ENCODE assay signal across 14 mouse cellular contexts in the genomic region with DNA sequence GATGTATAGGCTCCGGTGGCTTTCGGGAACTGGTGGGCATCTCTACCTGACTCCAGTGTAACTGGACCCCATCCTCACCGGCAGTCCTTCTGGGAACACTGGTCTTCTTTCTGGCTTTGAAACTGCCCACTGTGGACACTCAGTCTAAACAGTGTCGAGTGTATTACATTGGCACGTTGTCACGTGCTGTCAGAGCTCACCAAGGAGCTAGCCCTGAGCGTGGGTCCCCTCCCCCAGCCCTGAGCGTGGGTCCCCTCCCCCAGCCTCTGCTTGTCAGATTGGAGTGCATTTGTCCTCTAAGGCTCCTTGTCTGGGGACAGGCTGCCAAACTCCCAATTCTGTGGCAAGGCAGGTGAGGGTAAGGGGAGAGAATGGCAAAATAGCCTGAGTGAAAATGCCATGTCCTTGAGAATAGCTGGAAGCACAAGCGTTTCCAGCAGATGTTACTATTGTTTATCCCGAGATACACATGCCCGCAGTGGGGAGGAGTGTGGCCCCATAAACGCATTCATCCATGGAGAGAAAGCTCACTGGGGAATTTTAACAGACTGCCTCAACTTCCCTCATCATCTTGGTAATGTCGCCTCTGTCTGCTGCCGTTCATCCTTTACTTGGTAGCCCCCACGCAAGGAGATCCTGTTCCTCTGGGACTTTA. TPM values are rescaled to one million over a fixed set of nuclear protein-coding genes. Genes with fewer than 3 reads are reported as not detected.
A peak's percentile ranks its signal among the peaks of the same experiment; 100 is the strongest.
DNase-seq lines count a peak whose midpoint lies in the region; ATAC-seq and TF ChIP-seq lines count a peak whose summit lies in the region.
"Had no signal": no experiment of that assay in that cellular context is flagged by ENCODE, and none has a peak within 500 bp of the region (broad histone marks: within the 10 kb centered on the region; RNA-seq: fewer than 3 reads in every experiment).

No protein-coding gene starts in this region.

- H3K9me3 ChIP-seq in CH12.LX (replicated peaks; ENCODE audit: low read length) = no peaks in the 10 kb centered on the region
- H3K9me3 ChIP-seq in heart, embryonic 11.5 days (replicated peaks; ENCODE audit: control insufficient read depth, low read length) = no peaks in the 10 kb centered on the region
- H3K9me3 ChIP-seq in hindbrain, embryonic 15.5 days = no peaks in the 10 kb centered on the region
- H3K9me3 ChIP-seq: embryonic facial prominence, embryonic 13.5 days; intestine, embryonic 15.5 days; liver, embryonic 13.5 days had no signal

- in situ Hi-C loops in CH12.LX (cut with MboI; ENCODE audit: low pct_ligation_motif_present, low pct_unique_long_range_greater_than_20kb, low sequenced_read_pairs) = no loop called here

- dilution Hi-C loops in CH12.LX (cut with MboI; ENCODE audit: extremely low pct_ligation_motif_present, extremely low pct_unique_long_range_greater_than_20kb, low sequenced_read_pairs) = no loop called here

- no peak for TF ChIP-seq POLR2A in CH12.LX (IDR thresholded peaks at IDR 0.05; ENCODE audit: low read depth, low read length)

- 0 out of 2 replicates have a peak, but pooled peaks have one; percentile 49 for ATAC-seq in heart, embryonic 11.5 days (replicated peaks; ENCODE audit: insufficient number of reproducible peaks, low FRiP score, low TSS enrichment)
- ATAC-seq in hindbrain, embryonic 15.5 days (ENCODE audit: low FRiP score, low read depth) = peak; percentile 83
- no peak for ATAC-seq in cerebellum, adult (ENCODE audit: insufficient number of reproducible peaks, low FRiP score, low TSS enrichment)
- ATAC-seq: intestine, embryonic 15.5 days had no signal

- H3K79me2 ChIP-seq in CH12.LX (replicated peaks; ENCODE audit: control insufficient read depth, extremely low read depth, insufficient read depth, poor library complexity, severe bottlenecking) = no peaks in the 10 kb centered on the region

- H3K27ac ChIP-seq in CH12.LX (ENCODE audit: insufficient read depth, low read depth) = no peak overlapping the region
- H3K27ac ChIP-seq in heart, embryonic 11.5 days (ENCODE audit: low read depth, low read length) = peak overlapping the region; percentile 76
- peak overlapping the region; percentile 78 for H3K27ac ChIP-seq in hindbrain, embryonic 15.5 days (replicated peaks)
- H3K27ac ChIP-seq: embryonic facial prominence, embryonic 13.5 days; intestine, embryonic 15.5 days; liver, embryonic 13.5 days had no signal

- H3K4me2 ChIP-seq in CH12.LX (ENCODE audit: insufficient read depth, low read depth, poor library complexity, severe bottlenecking) = no peak overlapping the region
- H3K4me2 ChIP-seq in heart, embryonic 11.5 days = peak overlapping the region; percentile 22; the same call in 1 of the 2 replicates
- peak overlapping the region; percentile 43 for H3K4me2 ChIP-seq in hindbrain, embryonic 15.5 days
- H3K4me2 ChIP-seq: embryonic facial prominence, embryonic 13.5 days; intestine, embryonic 15.5 days; liver, embryonic 13.5 days had no signal

- no peak for TF ChIP-seq CTCF in CH12.LX (conservative IDR thresholded peaks at IDR 0.05 in 1 of 2, IDR thresholded peaks at IDR 0.05 in 1 of 2; ENCODE audit: low read depth in 2 of 2, low read length in 2 of 2)

- no peaks in the 10 kb centered on the region for H3K36me3 ChIP-seq in CH12.LX (replicated peaks in 1 of 2; ENCODE audit: control insufficient read depth in 1 of 2, insufficient read depth in 1 of 2, low read length in 1 of 2)
- H3K36me3 ChIP-seq in heart, embryonic 11.5 days (ENCODE audit: control insufficient read depth, insufficient read depth, low read length) = no peaks in the 10 kb centered on the region
- no peaks in the 10 kb centered on the region for H3K36me3 ChIP-seq in hindbrain, embryonic 15.5 days
- H3K36me3 ChIP-seq: embryonic facial prominence, embryonic 13.5 days; intestine, embryonic 15.5 days; liver, embryonic 13.5 days had no signal

- no peak overlapping the region for H3K4me3 ChIP-seq in CH12.LX (replicated peaks in 1 of 3; ENCODE audit: low read depth in 2 of 3, low read length in 2 of 3, poor library complexity in 1 of 3)
- H3K4me3 ChIP-seq in heart, embryonic 11.5 days (ENCODE audit: low read depth, low read length) = no peak overlapping the region
- H3K4me3 ChIP-seq in hindbrain, embryonic 15.5 days = no peak overlapping the region
- H3K4me3 ChIP-seq: embryonic facial prominence, embryonic 13.5 days; intestine, embryonic 15.5 days; liver, embryonic 13.5 days had no signal

- peaks cover 3% of the 10 kb centered on the region for H3K27me3 ChIP-seq in CH12.LX (replicated peaks)
- H3K27me3 ChIP-seq in heart, embryonic 11.5 days (ENCODE audit: control insufficient read depth, insufficient read depth, low read length) = no peaks in the 10 kb centered on the region
- H3K27me3 ChIP-seq in hindbrain, embryonic 15.5 days = no peaks in the 10 kb centered on the region
- H3K27me3 ChIP-seq: embryonic facial prominence, embryonic 13.5 days; intestine, embryonic 15.5 days; liver, embryonic 13.5 days had no signal

- no peak overlapping the region for H3K9ac ChIP-seq in CH12.LX (ENCODE audit: insufficient read depth, low read depth)
- H3K9ac ChIP-seq in heart, embryonic 11.5 days (ENCODE audit: low read depth, low read length) = no peak overlapping the region
- no peak overlapping the region for H3K9ac ChIP-seq in hindbrain, embryonic 15.5 days
- H3K9ac ChIP-seq: embryonic facial prominence, embryonic 13.5 days; intestine, embryonic 15.5 days; liver, embryonic 13.5 days had no signal

- peaks cover 4 to 6% of the 10 kb centered on the region in 2 experiments; a peak in 3 of 4 replicates for H3K4me1 ChIP-seq in CH12.LX (ENCODE audit: control insufficient read depth in 1 of 2, insufficient read depth in 2 of 2)
- peaks cover 24% of the 10 kb centered on the region; the same call in 1 of the 2 replicates for H3K4me1 ChIP-seq in heart, embryonic 11.5 days (ENCODE audit: control insufficient read depth, insufficient read depth, low read length)
- peaks cover 14% of the 10 kb centered on the region for H3K4me1 ChIP-seq in hindbrain, embryonic 15.5 days (replicated peaks)
- H3K4me1 ChIP-seq: intestine, embryonic 15.5 days; liver, embryonic 13.5 days had no signal

- TF ChIP-seq EP300 in CH12.LX (IDR thresholded peaks at IDR 0.05; ENCODE audit: low read length) = no peak

- peak; percentile 10 for DNase-seq in kidney, adult 11 months
- no peak for DNase-seq in kidney, postnatal 10 days
- DNase-seq in CH12.LX (ENCODE audit: extremely low read depth) = no peak
- no peak for DNase-seq in layer of hippocampus, adult 11-12 months (ENCODE audit: low spot score)
- DNase-seq in thymus, postnatal 0 days (ENCODE audit: low spot score) = no peak
- DNase-seq: adrenal gland, postnatal 36 days; B cell, adult 2 months; cerebellum, adult 9-11 months; liver, embryonic 13.5 days had no signal

- WGBS in heart, embryonic 11.5 days (ENCODE audit: insufficient replicate concordance) = 49% methylated on average over 15 of the region's 15 CpGs
- 38% methylated on average over 15 of the region's 15 CpGs for WGBS in hindbrain, embryonic 15.5 days

- TF ChIP-seq RAD21 in CH12.LX (IDR thresholded peaks at IDR 0.05; ENCODE audit: low read depth, low read length) = no peak

TF ChIP-seq in CH12.LX, 34 proteins besides CTCF, POLR2A, EP300 and RAD21:
- TF ChIP-seq NELFE (IDR thresholded peaks at IDR 0.05; ENCODE audit: low read depth, low read length) = no peak
- peak; percentile 39 for TF ChIP-seq BHLHE40 (IDR thresholded peaks at IDR 0.05; ENCODE audit: low read depth, low read length)
TF ChIP-seq in CH12.LX: peak in this region for 1.

RNA-seq across cellular contexts. Expression of a gene that starts 33.8 kb away (rescaled TPM):
- total RNA-seq in CH12.LX (2012; rRNA removed) = 0.08 TPM in 1 of 2 replicates, not detected in the other
- total RNA-seq in CH12.LX (2014; rRNA removed) = not detected in 2 replicates
- not detected in 2 replicates for polyA plus RNA-seq in CH12.LX (2012; ENCODE audit: insufficient read length, low read depth)
- polyA plus RNA-seq in heart, embryonic 11.5 days (2014; fragmentation: Nextera tagmentation; extraction: Ambion mirVana) = 121 and 129 TPM in 2 replicates
- 29.6 and 34.4 TPM in 2 replicates for polyA plus RNA-seq in hindbrain, embryonic 15.5 days (2015; fragmentation: Nextera tagmentation; extraction: Ambion mirVana)
- polyA plus RNA-seq in thymus, postnatal 0 days (2015; fragmentation: Nextera tagmentation; extraction: Ambion mirVana) = 0.95 and 1.5 TPM in 2 replicates

Comparison
In these comparisons a context has a peak if more than half of its experiments do, and no peak if none do; other contexts are left out.
1. RNA of a gene that starts 33.8 kb away (polyA plus RNA-seq): 121 to 129 TPM in heart, embryonic 11.5 days and 29.6 to 34.4 TPM in hindbrain, embryonic 15.5 days; 0.95 to 1.5 TPM in thymus, postnatal 0 days and not detected in CH12.LX; every median in the first group is over 10 times any median in the second.